Mouse (Mus musculus): Measurements from ENCODE around the gene Pcolce. TPM values are rescaled to one million over a fixed set of nuclear protein-coding genes. Genes with fewer than 3 reads are reported as not detected.

Gene Pcolce
- total and polyA plus RNA-seq, 3 experiments: 0.23 to 0.77 TPM; not detected in 1

- TF ChIP-seq ZC3H11A (IDR thresholded peaks at IDR 0.05; ENCODE audit: low read depth, low read length) (no peak), MYB (IDR thresholded peaks at IDR 0.05; ENCODE audit: low read depth, low read length) (peak; percentile 98), POLR2A (IDR thresholded peaks at IDR 0.05; ENCODE audit: control insufficient read depth in 1 of 2, insufficient read depth in 1 of 2, low read depth in 1 of 2, low read length in 2 of 2, poor library complexity in 1 of 2) (peak; percentile 40 to 83; a peak in 3 of 4 replicates), TCF12 (IDR thresholded peaks at IDR 0.05; ENCODE audit: low read depth, low read length) (peak; percentile 99), CTCF (IDR thresholded peaks at IDR 0.05 in 2 of 3, conservative IDR thresholded peaks at IDR 0.05 in 1 of 3; ENCODE audit: control insufficient read depth in 1 of 3, insufficient read depth in 1 of 3, low read depth in 2 of 3, low read length in 3 of 3, poor library complexity in 1 of 3, severe bottlenecking in 1 of 3) (no peak; a peak in 1 of 6 replicates)
Measured at GRCm38 (mm10) chr5:137570691-137571586, 42.6 kb downstream of the Pcolce start (continued).

- TF ChIP-seq ETS1 (IDR thresholded peaks at IDR 0.05; ENCODE audit: low read depth, low read length): peak; percentile 50
- TF ChIP-seq RCOR1 (IDR thresholded peaks at IDR 0.05; ENCODE audit: low read depth, low read length): peak; percentile 89; the same call in 1 of the 2 replicates
- no peak for TF ChIP-seq CHD1 (IDR thresholded peaks at IDR 0.05; ENCODE audit: low read depth, low read length)
- TF ChIP-seq USF2 (IDR thresholded peaks at IDR 0.05; ENCODE audit: borderline replicate concordance in 1 of 2, insufficient read depth in 1 of 2, low read depth in 1 of 2, low read length in 2 of 2): no peak
- no peak for TF ChIP-seq ZMIZ1 (IDR thresholded peaks at IDR 0.05; ENCODE audit: low read depth, low read length)
- TF ChIP-seq SIN3A (IDR thresholded peaks at IDR 0.05; ENCODE audit: low read length): no peak; the same call in 1 of the 2 replicates
- TF ChIP-seq ELF1 (IDR thresholded peaks at IDR 0.05; ENCODE audit: low read depth, low read length): 0 out of 2 replicates have a peak, but pooled peaks have one; percentile 25
- TF ChIP-seq MAFK (IDR thresholded peaks at IDR 0.05; ENCODE audit: borderline replicate concordance, low read depth, low read length): peak; percentile 16; the same call in 1 of the 2 replicates
- TF ChIP-seq TBP (IDR thresholded peaks at IDR 0.05; ENCODE audit: low read depth, low read length): no peak
- no peak for TF ChIP-seq KAT2A (conservative IDR thresholded peaks at IDR 0.05; ENCODE audit: low read depth, low read length)
- 0 out of 4 replicates have a peak, but pooled peaks of 1 of the 2 experiments have one; percentile 7 for TF ChIP-seq POLR2A (IDR thresholded peaks at IDR 0.05; ENCODE audit: control insufficient read depth in 1 of 2, insufficient read depth in 1 of 2, low read depth in 1 of 2, low read length in 2 of 2, poor library complexity in 1 of 2)
- peak; percentile 95 for TF ChIP-seq BHLHE40 (IDR thresholded peaks at IDR 0.05; ENCODE audit: borderline replicate concordance, low read depth, low read length)
- TF ChIP-seq MYB (IDR thresholded peaks at IDR 0.05; ENCODE audit: low read depth, low read length): 0 out of 2 replicates have a peak, but pooled peaks have one; percentile 16
- TF ChIP-seq EP300 (IDR thresholded peaks at IDR 0.05; ENCODE audit: low read depth in 1 of 2, low read length in 2 of 2): peak; percentile 24 to 67; a peak in 3 of 4 replicates
- peak overlapping the region; percentile 94 for H3K27ac ChIP-seq (ENCODE audit: control insufficient read depth, low read depth, low read length)
- H3K36me3 ChIP-seq (ENCODE audit: control insufficient read depth in 1 of 2, insufficient read depth in 2 of 2, low read length in 2 of 2): peaks cover 3 to 13% of the 10 kb centered on the region in 2 experiments
- peak; percentile 79 for DNase-seq (ENCODE audit: low read depth, low spot score)
- peaks cover 27% of the 10 kb centered on the region for H3K79me2 ChIP-seq (ENCODE audit: control insufficient read depth, insufficient read depth, low read length, poor library complexity)
- no peaks in the 10 kb centered on the region for H3K9me3 ChIP-seq (replicated peaks; ENCODE audit: insufficient read depth, low read length)
- peak overlapping the region; percentile 68 for H3K9ac ChIP-seq (ENCODE audit: control insufficient read depth, low read depth, low read length, poor library complexity, severe bottlenecking)
- no peaks in the 10 kb centered on the region for H3K27me3 ChIP-seq (ENCODE audit: control insufficient read depth in 1 of 2, insufficient read depth in 2 of 2, low read length in 2 of 2)
- H3K4me3 ChIP-seq (ENCODE audit: control insufficient read depth in 1 of 2, insufficient read depth in 1 of 2, low read depth in 2 of 2, low read length in 2 of 2): peak overlapping the region; percentile 57 to 78
- peaks cover 0 to 25% of the 10 kb centered on the region in 2 experiments; a peak in 2 of 4 replicates for H3K4me1 ChIP-seq (ENCODE audit: control insufficient read depth in 1 of 2, insufficient read depth in 2 of 2, low read length in 2 of 2)
Measured at GRCm38 (mm10) chr5:137570181-137570580, 43.4 kb downstream of the Pcolce start.

All from MEL (cell line).